Mouse (Mus musculus) heart, postnatal 0 days (tissue): ENCODE results near the gene Pdzrn4.

Experiments used
- CTCF ChIP-seq: IDR thresholded peaks from 2 replicates; pipeline ENCODE4 v1.5.1; 2016; ENCODE audit warnings: antibody characterized with exemption, control low read depth, low read depth
- EP300 ChIP-seq: IDR thresholded peaks from 2 replicates; pipeline ENCODE4 v1.6.1; 2016; ENCODE audit warnings: antibody characterized with exemption, low read depth

GRCm38 (mm10) chr15:92364153-92364552 is 32.5 kb upstream of the Pdzrn4 start:
- TF ChIP-seq CTCF (no peak), EP300 (no peak)
